Mouse (Mus musculus) adrenal gland, adult 8-10 months (tissue): ENCODE results near the gene Exo5. TPM values are rescaled to one million over a fixed set of nuclear protein-coding genes. Genes with fewer than 3 reads are reported as not detected.

Source experiments
- DNase-seq: peaks from one replicate; pipeline ENCODE4 v3.0.0; 2022
- total RNA-seq, 4 experiments: library from RNA; stranded (reverse); gene quantifications; 2 replicates each; pipeline ENCODE4 v1.2.4; 2022

Exo5 gene
- 10 to 100 TPM in 2 of 4 experiments, 1 to 10 TPM in 2; 7.9 to 13.4 (median 10.7) TPM for total RNA-seq

DNA sequence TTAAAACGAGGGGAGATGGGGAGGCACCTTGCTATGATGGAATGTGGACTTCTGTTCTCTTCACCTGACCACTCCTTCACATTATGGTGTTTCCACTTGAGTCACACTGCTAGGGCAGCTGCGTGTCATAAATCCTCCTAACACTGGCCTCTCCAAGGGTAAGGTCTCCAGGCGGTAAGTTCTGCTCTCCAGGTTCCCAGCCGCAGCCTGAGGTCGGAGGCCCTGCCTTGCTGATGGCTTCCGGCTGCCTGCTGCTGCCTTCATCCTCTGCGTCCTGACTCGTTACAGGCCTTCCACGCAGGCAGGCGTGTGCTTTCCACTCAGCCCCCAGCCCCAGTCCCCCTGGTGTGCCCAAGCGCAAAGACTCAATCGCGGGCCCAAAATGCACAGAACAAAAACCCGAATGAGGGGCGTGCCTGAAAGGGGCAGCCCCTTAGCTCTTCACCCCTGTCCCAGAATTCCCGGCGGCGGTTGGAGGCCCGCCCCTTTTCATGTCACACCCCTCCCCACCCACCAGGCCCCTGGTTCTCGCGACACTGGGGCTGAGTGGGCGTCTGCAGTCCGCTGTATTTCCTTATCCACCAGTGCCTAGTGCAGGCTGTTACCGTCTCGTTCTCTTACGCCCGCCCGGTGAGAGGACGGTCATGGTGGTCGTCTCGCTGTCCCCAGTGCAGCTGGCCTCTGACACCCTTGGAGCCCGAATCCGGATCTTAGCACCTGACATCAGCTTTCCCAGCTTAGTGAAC is at the start of gene Exo5:
Gene Exo5, minus strand, starts transcription at position 464 of the 746 bp plus-strand sequence.
- DNase-seq: peak; percentile 86

DNA sequence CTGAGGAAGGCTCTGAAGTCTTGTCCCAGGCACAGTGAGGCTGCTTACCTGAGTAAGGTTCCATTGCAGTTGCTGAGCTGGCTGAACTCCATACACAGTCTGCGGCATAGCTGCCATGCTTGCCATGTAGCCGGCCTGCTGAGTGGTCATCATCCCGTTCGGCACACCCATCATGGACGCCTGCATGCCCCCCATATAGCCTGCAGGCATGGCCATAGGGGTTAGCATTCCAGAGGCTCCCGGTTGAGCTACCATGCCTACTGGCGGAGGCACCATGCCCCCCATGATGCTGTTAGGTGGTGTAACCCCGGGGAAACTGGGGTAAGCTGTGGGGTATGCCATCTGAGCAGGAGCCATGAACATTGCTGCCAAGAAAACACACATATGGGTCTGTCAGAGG is 47.0 kb upstream of the Exo5 start:
- DNase-seq: no peak

DNA sequence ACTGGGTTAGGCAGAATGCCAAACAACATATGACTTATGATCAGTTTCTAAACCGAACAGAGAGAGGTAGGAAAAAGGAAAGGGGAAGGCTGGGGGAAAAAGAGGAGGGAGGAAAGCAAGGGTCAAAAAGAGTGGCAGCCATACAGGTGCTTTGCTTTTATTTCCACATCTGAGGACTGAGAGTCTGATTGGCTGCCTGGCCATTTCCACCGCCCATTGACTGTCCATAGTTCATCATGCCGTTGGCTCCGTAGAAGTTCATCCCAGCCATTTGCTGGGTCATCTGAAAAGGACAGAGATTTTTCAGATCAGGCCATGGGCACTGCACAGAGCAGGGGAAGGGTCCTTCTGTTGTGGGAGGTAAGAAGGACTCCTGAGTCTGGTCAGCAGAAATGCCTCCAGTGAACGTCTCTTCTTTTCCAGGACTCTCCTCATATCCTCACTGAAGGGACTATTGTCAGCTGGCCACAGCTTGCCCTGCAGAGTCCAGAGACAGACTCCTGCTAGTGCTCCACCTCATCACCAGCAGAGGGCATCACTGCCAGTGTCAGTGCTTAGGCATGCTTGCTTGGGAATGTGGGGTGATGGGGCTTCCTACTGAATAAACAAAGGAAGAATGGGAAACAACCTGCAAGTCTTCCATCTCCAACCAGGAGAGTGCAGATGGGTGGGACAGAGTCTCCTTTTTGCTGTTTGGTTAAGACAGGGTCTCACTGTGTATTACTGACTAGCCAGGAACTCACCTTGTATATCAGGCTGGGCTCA is 44.7 kb upstream of the Exo5 start:
- no peak for DNase-seq

GRCm38 (mm10) chr4:120968486-120968885 is 43.7 kb upstream of the Exo5 start:
- DNase-seq: no peak

DNA sequence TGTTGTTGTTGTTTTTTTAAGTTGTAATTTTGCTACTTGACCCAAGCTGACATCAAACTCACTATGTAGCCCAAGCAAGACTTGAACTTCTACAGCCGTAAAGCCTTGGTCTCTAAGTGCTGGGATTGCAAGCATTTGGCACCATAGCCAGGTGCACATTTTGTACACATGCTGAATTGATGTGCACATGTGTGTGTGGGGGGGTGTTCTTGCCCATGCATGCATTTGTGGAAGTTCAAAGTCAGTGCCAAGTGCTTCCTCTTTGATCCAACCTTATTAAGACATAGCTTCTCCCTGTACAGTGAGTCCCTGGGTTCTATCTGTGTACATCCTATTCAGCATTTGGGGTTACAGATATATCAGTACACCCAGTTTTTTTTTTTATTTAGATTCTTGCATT is 30.8 kb upstream of the Exo5 start:
- DNase-seq: no peak

GRCm38 (mm10) chr4:120953667-120954066 is 28.9 kb upstream of the Exo5 start:
- DNase-seq: no peak

DNA sequence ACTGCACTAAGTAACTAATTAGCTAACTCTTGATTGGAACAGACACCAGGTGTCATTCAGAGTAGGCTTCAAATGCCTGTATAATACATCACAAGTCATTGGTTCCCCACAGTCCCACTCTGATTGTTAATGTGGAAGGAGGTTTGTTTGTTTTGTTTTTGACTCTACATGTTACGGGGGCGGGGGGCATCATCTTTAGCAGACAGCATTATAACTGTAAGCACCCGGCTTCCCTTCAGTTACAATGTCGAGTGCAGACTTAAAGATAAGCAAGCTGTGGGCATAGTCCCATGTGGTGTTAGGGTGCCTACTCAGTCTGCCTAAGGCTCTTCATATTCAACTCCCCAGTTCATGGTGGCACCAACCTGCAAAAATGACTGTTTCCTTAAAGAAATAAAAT is 28.2 kb upstream of the Exo5 start:
- no peak for DNase-seq

- DNase-seq: no peak
Measured at GRCm38 (mm10) chr4:120952163-120952562, 27.3 kb upstream of the Exo5 start.

GRCm38 (mm10) chr4:120951428-120951973 is 26.7 kb upstream of the Exo5 start, which contains the start of gene Zfp69:
Gene Zfp69 (minus strand): TSS chr4:120951699.
- DNase-seq: peak; percentile 84

- peak; percentile 7 for DNase-seq
Measured at GRCm38 (mm10) chr4:120950763-120951427, 26.1 kb upstream of the Exo5 start.

DNA sequence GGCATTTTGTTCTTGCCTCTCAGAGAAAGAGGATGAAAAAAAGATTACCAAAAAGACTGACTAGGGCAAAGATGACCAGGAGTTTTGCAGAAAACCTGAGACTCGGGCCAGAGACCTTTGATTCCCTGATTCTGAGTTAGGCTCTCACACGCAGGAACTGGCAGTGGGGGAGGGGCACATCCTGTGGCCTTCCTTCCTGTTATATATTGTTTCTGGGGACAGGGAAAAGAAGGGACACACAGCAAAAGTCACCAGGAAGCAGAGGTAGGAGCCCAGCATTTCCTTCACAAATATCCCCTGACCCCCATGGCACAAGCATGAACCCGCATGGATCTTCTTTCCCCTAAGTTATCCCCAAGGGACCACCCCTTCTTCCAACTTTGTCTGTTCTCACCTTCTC is 24.1 kb upstream of the Exo5 start:
- DNase-seq: no peak

DNA sequence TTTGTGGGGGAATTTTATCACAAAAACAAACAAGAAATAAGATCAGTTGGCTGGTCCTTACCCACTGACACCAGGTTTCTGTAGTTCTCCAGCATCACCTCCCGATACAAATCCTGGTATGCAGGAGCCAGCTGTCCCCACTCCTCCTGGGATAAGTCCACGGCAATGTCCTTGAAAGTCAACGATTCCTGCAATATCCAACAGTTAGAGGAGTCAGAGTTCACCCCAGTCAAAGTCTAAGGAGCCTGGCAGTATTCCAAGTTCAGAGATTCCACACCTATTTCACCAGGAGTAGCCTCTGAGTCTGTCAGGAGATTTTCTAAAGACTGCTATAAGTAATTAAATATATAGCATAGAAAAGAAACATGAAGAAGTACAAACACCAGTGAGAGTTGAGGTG is 10.2 kb upstream of the Exo5 start:
- DNase-seq: no peak

DNA sequence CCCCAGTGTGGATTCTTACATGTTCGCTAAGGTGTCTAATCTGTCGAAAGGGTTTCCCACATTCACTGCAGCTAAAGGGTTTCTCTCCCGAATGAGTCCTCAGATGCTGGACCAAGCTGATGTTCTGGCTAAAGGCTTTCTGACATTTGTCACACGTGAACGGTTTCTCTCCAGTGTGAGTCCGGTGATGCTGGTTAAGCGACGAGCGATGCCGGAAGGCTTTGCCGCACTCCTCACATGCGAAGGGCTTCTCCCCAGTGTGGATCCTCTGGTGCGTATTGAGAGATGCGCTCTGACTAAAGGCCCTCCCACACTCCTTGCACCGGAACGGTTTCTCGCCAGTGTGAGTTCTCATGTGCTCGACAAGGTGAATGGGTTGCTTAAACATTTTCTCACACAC is 5.9 kb upstream of the Exo5 start:
- no peak for DNase-seq

GRCm38 (mm10) chr4:120928686-120929085 is 3.9 kb upstream of the Exo5 start:
- no peak for DNase-seq

DNA sequence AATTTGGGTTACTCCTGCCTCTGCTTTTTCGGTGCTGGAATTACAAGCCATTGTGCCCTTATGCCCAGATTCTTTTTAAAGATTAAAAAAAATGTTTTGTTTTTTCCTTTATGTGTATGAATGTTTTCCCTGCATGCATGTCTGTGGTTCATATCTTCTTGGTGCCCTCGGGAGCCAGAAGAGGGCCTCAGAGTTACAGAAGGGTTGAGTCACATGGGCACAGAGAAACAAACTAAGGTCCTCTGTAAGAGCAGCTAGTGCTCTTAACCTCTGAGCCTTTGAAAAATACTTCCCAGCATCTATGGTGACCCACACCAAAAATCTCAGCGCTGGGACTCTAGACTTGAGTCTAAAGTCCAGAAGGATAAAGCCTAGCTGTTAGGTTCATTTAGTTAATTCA is 569 bp upstream of the Exo5 start:
- no peak for DNase-seq

GRCm38 (mm10) chr4:120921461-120921860 is 3.4 kb downstream of the Exo5 start:
- no peak for DNase-seq

- no peak for DNase-seq
Measured at GRCm38 (mm10) chr4:120914501-120914900, 10.3 kb downstream of the Exo5 start.

- DNase-seq: no peak
Measured at GRCm38 (mm10) chr4:120913861-120914260, 11.0 kb downstream of the Exo5 start.

- no peak for DNase-seq
Measured at GRCm38 (mm10) chr4:120913443-120913842, 11.4 kb downstream of the Exo5 start.

- DNase-seq: no peak
Measured at GRCm38 (mm10) chr4:120912866-120913265, 12.0 kb downstream of the Exo5 start.

DNA sequence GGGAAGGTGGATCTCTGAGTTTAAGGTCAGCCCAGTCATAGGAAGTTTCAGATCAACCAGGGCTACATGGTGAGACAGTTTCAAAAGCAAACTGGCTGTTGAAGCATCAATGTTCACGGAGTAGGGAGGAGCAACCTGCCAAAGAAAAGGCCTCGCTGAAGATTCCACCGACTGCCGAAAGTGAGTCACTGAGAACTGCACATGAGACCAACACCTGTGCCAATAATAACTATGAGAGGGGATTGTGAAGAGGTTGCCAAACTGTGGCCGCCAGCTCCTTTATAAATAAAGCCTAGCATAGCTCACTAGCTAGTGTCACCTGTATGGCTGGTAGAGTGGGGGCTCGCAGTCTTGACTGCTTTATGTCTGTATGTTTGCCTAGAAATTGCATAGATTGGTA is 13.7 kb downstream of the Exo5 start:
- no peak for DNase-seq

DNA sequence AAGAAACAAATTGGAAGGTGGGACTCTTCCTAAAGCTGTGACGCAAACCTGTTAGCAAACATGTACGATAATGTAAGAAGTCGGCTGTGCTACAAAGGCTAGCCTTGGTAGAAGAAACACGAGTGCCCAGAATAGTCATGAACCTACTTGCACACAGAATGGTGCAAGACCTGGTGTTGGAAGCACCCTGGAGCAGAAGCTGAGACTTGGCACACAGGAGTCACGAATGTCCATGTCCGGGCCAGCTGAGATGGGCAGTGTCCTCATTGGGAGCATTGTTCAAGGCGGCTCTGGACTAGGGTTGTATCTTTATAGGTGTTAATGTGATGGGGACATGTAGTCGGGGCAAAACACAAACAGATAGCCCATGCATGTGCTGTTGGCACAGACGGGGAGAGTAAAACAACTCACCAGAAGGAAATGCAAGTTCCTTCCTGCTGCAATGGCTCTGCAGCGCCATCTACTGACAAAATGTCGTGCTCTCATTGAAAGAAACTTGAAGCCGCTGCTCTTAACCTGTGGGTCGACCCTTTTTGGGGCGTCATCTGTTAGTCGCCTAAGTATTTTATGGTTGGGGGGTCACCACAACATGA is 15.2 kb downstream of the Exo5 start:
- DNase-seq: no peak

- DNase-seq: no peak
Measured at GRCm38 (mm10) chr4:120905644-120906043, 19.2 kb downstream of the Exo5 start.
